Mouse (Mus musculus) lung, postnatal 0 days (tissue): ENCODE measurements around the gene Inpp5a.

Experiments
- CTCF ChIP-seq: IDR thresholded peaks from 2 replicates; pipeline ENCODE4 v1.5.1; 2016; ENCODE audit warnings: antibody characterized with exemption, mild to moderate bottlenecking
- EP300 ChIP-seq: IDR thresholded peaks from 2 replicates; pipeline ENCODE4 v1.6.1; 2016; ENCODE audit warnings: antibody characterized with exemption, mild to moderate bottlenecking, control low read depth

DNA sequence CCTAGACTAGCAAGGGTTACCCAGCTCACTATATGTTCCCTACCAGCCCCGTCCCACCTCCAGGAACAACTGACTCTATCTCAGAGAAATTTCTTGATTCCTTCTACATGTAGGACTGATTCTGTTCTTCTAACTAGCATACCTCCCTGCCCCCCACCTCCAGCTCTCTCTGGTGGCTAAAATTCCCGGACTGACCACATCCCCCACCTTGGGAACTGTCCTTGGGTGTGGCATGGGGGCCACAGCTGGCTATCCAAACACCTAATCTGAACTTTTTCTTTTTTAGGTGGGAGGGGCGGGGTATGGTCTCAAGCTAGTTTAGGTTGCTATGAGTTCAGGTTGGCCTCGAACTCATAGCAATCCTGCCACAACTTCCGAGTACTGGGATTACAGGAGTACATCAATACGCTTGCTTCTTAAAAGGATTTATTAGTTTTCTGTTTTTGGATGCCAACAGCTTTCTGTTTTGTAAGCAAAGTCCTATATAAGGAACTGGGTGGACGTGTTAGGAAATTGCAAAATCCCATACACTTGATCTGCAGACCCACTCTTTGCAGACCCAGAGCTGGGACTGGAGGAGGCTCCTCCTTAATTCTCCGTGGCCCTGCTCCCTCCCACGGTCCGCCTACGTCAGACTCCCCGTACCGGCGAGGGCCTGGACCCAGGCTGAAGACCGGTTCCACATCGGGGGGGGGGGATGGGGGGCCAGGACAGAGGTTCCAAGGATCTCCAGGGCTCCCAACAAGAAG is 814 bp upstream of the Inpp5a start:
- no peak for TF ChIP-seq CTCF
- TF ChIP-seq EP300 = peak; percentile 77
